Mouse (Mus musculus): Measurements from ENCODE around the gene Ntan1.
"Not testable (repeated sequence)": the region's sequence is repeated elsewhere in the genome, so short reads cannot be mapped to it uniquely, and the experiment has no call there.

Ntan1 gene

GRCm38 (mm10) chr16:13818560-13819393 is at the start of gene Ntan1:
TSS of gene Ntan1 (plus strand) at chr16:13818845.
- in situ Hi-C loops (cut with MboI, MseI): no loop called here

- in situ Hi-C loops (cut with MboI, MseI): not testable (repeated sequence)
Measured at GRCm38 (mm10) chr16:13771603-13772002, 47.0 kb upstream of the Ntan1 start.

GRCm38 (mm10) chr16:13772051-13772450 is 46.6 kb upstream of the Ntan1 start:
- in situ Hi-C loops (cut with MboI, MseI): not testable (repeated sequence)

- in situ Hi-C loops (cut with MboI, MseI): not testable (repeated sequence)
Measured at GRCm38 (mm10) chr16:13774011-13774410, 44.6 kb upstream of the Ntan1 start.

GRCm38 (mm10) chr16:13774651-13775050 is 44.0 kb upstream of the Ntan1 start:
- in situ Hi-C loops (cut with MboI, MseI): loop anchor here in 1 of 2 experiments (25.0 kb wide), 1 partner anchor 662 kb away; the partner anchor contains the start of gene Ercc4

GRCm38 (mm10) chr16:13780353-13781036 is 38.1 kb upstream of the Ntan1 start, which contains the start of gene Rrn3:
TSS of gene Rrn3 (plus strand) at chr16:13780708.
- in situ Hi-C loops (cut with MboI, MseI): loop anchor here in 1 of 2 experiments (25.0 kb wide), 1 partner anchor 668 kb away; the partner anchor contains the start of gene Ercc4

GRCm38 (mm10) chr16:13781216-13781615 is 37.4 kb upstream of the Ntan1 start:
- in situ Hi-C loops (cut with MboI, MseI): loop anchor here in 1 of 2 experiments (25.0 kb wide), 1 partner anchor 669 kb away; the partner anchor contains the start of gene Ercc4

GRCm38 (mm10) chr16:13785932-13786331 is 32.7 kb upstream of the Ntan1 start:
- in situ Hi-C loops (cut with MboI, MseI): loop anchor here in 1 of 2 experiments (25.0 kb wide), 1 partner anchor 674 kb away; the partner anchor contains the start of gene Ercc4

- in situ Hi-C loops (cut with MboI, MseI): loop anchor here in 1 of 2 experiments (25.0 kb wide), 1 partner anchor 681 kb away; the partner anchor contains the start of gene Ercc4
Measured at GRCm38 (mm10) chr16:13793441-13793840, 25.2 kb upstream of the Ntan1 start.

GRCm38 (mm10) chr16:13796746-13797175 is 21.9 kb upstream of the Ntan1 start:
- in situ Hi-C loops (cut with MboI, MseI): loop anchor here in 1 of 2 experiments (25.0 kb wide), 1 partner anchor 684 kb away; the partner anchor contains the start of gene Ercc4

GRCm38 (mm10) chr16:13801231-13801630 is 17.4 kb upstream of the Ntan1 start:
- in situ Hi-C loops (cut with MboI, MseI): no loop called here

- in situ Hi-C loops (cut with MboI, MseI): no loop called here
Measured at GRCm38 (mm10) chr16:13804666-13805065, 14.0 kb upstream of the Ntan1 start.

- in situ Hi-C loops (cut with MboI, MseI): no loop called here
Measured at GRCm38 (mm10) chr16:13807616-13808015, 11.0 kb upstream of the Ntan1 start.

GRCm38 (mm10) chr16:13808410-13808809 is 10.2 kb upstream of the Ntan1 start:
- in situ Hi-C loops (cut with MboI, MseI): no loop called here

- in situ Hi-C loops (cut with MboI, MseI): no loop called here
Measured at GRCm38 (mm10) chr16:13812152-13812551, 6.5 kb upstream of the Ntan1 start.

GRCm38 (mm10) chr16:13813200-13813599 is 5.4 kb upstream of the Ntan1 start:
- in situ Hi-C loops (cut with MboI, MseI): no loop called here

GRCm38 (mm10) chr16:13819394-13819743 is 724 bp downstream of the Ntan1 start:
- in situ Hi-C loops (cut with MboI, MseI): no loop called here

GRCm38 (mm10) chr16:13819806-13820500 is 1.3 kb downstream of the Ntan1 start:
- in situ Hi-C loops (cut with MboI, MseI): no loop called here

GRCm38 (mm10) chr16:13820771-13821170 is 2.1 kb downstream of the Ntan1 start:
- in situ Hi-C loops (cut with MboI, MseI): no loop called here

GRCm38 (mm10) chr16:13825781-13826490 is 7.3 kb downstream of the Ntan1 start:
- in situ Hi-C loops (cut with MboI, MseI): no loop called here

- in situ Hi-C loops (cut with MboI, MseI): no loop called here
Measured at GRCm38 (mm10) chr16:13826511-13826910, 7.9 kb downstream of the Ntan1 start.
